Mouse (Mus musculus) kidney, adult 2 months (tissue): Measurements from ENCODE around the gene Rims1.

Source experiments
- CTCF ChIP-seq: fragments of 200-500 bp; conservative IDR thresholded peaks from 2 replicates; pipeline ENCODE4 v1.5.1; 2011; ENCODE audit warnings: low read depth, mild to moderate bottlenecking, control low read depth, low read length, moderate library complexity, mixed read lengths; ENCODE audit not compliant: insufficient read depth, insufficient read length
- POLR2A ChIP-seq: fragments of 200-500 bp; IDR thresholded peaks from one replicate; pipeline ENCODE4 v1.6.1; 2011; ENCODE audit warnings: low read depth, low read length, control low read depth

- TF ChIP-seq POLR2A (no peak), CTCF (no peak)
Observed at GRCm38 (mm10) chr1:22803471-22803870, 2.3 kb downstream of the Rims1 start.
